Mouse (Mus musculus) left cerebral cortex, postnatal 36 days (tissue): ENCODE measurements at regions not wholly inside any gene's neighbourhood (a gene's known extent, or its start where the extent isn't known, plus 50 kb on each side); places are given as distances from the start of the nearest gene placed in this dataset.

Experiments used
- DNase-seq, 2 experiments: peaks; one replicate each; pipeline ENCODE4 v3.0.0; 2021 to 2022; ENCODE audit warnings: low spot score in 2 of 2, mixed read lengths in 1 of 2
- intact Hi-C: fragments of 180-260 bp; cut with DNase I; formaldehyde crosslinking; loops from one replicate; pipeline ENCODE4 v1.15.1; 2025

- intact Hi-C loops, result no loop called here
- DNase-seq, result no peak
Observed at GRCm38 (mm10) chr10:44846765-44847164, 220.2 kb upstream of the Prep start.

DNA sequence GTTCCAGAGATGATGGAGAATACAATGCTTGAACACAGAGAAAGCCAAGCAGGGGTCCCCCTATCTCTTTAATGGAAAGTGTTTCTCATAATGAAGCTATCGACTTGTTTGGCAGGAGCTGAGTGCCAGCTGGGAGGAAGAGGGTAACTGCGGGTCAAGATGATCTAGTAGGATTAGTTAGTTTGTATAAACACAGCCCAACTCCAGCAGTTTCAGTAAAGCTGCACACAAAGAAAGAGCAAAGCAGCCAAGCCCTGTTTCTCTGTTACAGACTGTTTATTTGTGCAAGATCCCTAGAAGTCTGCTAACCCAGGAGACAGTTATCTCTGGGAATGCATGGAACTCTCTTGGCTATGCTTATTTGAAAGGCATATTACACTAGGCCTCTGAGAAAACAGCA is 220.9 kb upstream of the Prep start:
- no peak for DNase-seq
- intact Hi-C loops, result no loop called here

- DNase-seq, result no peak
- intact Hi-C loops, result no loop called here
Observed at GRCm38 (mm10) chr10:44840449-44840848, 226.6 kb upstream of the Prep start.

DNA sequence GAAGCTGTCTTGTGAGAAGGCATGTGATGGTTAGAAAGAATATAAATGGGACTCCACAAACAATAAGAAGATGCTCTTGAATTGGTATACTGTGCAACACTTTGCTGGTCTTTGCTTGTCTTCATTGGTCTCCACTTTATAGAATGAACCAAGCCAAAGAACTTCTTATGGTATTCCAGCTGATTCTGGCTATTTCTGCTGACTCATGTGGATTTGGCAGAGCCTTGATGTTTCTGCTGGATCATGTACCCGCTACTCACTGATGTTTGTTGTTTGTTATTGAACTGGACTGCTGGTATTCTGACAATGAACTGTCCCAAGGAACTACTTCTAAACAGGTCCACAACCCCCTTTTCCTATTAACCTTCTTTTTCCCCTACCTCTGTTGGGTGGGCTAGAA is 234.5 kb upstream of the Prep start:
- intact Hi-C loops, result no loop called here
- no peak for DNase-seq

DNA sequence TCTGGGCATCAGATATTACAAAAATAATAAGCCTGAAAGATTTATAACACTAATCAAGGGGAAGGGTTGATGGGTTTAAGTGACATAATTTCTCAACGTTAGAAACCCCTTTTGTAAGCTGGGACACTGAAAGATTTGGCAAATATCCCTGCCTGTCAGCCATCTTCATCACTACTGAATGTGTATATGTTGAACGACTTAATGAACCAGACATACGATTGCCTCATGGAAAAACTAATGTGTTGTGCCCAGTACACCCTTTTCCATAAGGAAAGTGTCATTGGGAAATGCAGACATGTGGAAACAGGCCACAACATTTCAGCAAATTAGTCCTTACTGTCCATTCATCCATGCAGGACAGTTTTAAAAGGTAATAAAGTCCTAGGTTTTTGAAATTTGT is 240.7 kb upstream of the Prep start:
- intact Hi-C loops, result no loop called here
- no peak for DNase-seq

GRCm38 (mm10) chr10:44821666-44822065 is 245.3 kb upstream of the Prep start:
- DNase-seq, result no peak
- intact Hi-C loops, result no loop called here

DNA sequence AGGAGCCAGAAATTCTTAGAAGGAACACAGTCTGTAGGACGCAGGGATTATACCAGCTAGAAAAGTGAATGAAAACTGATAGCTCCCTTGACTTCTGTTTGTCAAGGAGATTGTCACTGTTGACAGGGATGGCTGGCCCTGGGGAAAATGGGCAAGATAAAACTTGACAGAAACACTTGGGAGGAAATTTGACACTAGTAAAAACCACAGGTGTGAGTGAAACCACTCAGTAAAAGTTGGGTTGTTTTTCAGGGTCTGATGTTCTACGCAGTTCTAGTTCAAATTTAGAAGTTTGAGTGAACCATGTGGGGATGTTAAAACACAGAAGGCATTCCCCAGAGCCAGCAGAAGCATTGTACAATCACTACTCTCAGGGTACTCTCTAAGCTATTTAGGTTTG is 246.6 kb upstream of the Prep start:
- DNase-seq, result no peak
- intact Hi-C loops, result no loop called here

DNA sequence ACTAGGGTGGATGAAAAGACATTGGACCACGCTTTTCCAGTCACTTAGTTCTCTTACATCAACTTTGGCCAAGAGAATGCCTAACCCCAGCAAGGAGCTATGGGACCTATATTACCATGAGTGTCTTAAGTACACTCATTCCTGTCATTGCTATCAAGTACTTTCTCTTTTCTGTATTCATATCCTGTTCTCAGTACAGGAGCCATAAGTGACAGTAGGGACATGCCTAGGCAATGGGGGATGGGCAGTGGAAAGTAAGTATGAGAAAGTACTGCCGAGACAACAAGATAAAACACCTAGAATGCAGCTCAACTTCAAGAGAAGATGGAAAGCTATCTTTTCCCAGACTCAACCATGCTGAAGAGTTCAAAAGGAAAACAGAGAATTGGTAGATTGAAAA is 247.6 kb upstream of the Prep start:
- intact Hi-C loops, result no loop called here
- no peak for DNase-seq

GRCm38 (mm10) chr10:44818615-44819014 is 248.4 kb upstream of the Prep start:
- intact Hi-C loops, result no loop called here
- DNase-seq, result no peak

DNA sequence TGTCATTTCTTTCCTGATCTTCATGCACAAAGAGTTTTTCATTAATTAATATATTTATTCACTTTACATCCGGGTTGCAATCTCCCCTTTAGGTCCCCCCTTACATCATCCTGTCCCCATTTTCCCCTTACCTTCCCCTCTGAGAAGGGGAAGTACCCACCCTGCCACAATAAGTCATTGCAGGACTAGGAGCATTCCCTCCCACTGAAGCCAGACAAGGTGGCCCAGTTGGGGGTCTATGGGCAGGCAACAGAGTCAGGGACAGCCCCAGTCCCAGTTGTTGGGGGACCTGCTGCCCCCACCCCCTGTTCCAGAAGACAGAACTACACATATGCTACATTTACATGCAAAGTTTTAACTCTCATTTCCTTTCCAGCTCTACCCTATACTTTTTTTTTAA is 267.9 kb upstream of the Prdm1 start:
- intact Hi-C loops, result no loop called here

DNA sequence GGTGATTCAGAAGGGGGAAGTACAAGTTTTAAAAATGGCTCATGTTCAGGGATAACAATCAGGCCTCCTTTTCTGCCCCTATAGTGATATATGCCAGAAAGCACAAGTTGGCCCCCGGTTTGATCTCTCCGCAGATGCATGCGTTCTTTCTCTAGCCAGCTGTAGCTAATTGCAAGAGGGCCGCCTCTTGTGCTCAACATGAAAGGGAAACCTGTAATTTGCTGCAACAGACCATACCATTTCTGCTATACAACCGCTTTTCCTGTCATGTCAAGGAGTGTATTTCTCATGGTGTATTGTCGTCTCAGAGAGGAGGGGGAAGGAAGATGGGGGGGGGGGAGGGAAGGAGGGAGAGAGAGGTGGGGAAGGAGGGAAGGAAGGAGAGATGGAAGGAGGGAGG is 257.1 kb upstream of the Prdm1 start:
- intact Hi-C loops, result no loop called here
- DNase-seq, result no peak

More for the DNA sequence above, 267.9 kb upstream of the Prdm1 start:
- no peak for DNase-seq

DNA sequence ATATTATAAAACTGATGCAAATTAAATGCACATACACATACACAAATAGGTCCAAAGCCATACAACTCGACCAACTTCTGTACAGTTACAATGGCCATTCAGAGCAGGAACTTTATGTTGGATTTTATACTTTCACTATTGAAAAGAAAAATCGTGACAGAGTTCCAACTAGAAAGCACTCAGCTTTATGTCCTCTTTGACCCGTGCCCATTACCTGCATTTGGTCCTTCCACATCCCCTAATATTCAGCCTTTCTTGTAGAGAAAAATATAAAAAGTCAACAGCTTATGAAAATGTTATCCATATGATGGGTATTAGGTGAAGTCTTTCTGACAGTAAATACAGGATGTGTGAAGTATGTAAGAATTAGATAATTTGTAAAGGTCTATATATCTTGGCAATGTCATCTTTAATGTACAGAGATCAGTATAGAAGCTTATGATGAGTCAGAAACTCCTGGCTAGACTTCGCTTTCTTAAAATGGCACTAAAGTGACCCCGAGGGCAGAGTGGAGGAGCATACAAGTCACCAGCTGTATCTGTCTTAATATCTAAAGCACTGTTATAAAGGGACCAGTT is 252.2 kb upstream of the Prdm1 start:
- intact Hi-C loops, result no loop called here

DNA sequence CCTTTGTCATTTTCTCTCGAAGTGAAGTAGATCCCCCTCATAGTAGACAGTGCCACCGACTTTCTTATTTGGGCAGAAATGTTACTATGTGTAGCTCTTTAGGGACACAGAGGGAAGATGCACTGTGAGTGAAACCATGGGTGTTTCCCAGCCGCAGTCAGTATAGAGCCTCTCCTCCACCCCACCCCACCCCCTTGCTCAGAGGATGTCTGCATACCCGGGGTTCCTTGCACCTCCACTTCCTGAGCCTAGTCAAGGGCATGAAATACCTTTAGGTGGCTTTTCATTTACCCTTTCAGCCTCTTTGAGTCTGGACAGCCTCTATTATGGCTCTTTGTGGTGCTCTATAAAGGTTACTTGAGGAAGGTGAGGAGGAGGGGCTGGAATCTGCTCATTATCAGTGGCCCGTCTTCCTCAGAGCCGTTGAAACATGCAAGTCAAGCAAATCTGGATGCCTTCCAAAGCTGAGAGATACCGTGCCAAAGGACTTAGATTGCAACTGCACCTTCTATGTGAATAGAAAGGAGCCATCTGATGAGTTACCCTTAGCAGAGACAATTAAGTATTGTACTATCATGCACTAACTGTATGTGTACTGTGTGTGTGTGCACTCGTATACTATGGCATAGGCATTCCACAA is 251.4 kb upstream of the Prdm1 start:
- intact Hi-C loops, result no loop called here
- DNase-seq, result no peak

More for the DNA sequence above, 252.2 kb upstream of the Prdm1 start:
- no peak for DNase-seq

- intact Hi-C loops, result no loop called here
Observed at GRCm38 (mm10) chr10:44777214-44777613, 248.9 kb upstream of the Prdm1 start.

GRCm38 (mm10) chr10:44776175-44776574 is 247.9 kb upstream of the Prdm1 start:
- DNase-seq, result no peak
- intact Hi-C loops, result no loop called here

More at GRCm38 (mm10) chr10:44777214-44777613, 248.9 kb upstream of the Prdm1 start:
- DNase-seq, result no peak

DNA sequence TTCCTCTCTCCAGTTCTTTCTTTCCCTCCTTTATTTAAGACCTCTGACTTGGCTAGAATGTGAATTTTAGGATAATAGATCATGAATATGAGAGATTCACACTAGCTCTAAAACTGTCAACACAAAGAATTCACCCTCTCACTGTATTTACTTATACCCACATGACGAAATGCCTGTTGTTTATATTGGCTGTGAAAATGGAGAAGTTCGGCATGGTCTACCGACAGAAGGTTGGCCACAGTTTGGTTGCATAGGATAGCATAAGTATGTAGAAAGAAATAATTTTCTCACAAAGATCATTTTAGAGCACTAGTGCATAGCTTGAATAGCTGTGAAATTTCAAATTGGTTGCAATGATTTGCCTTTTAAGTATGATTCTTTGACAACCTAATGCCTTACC is 237.2 kb upstream of the Prdm1 start:
- no peak for DNase-seq
- intact Hi-C loops, result no loop called here

DNA sequence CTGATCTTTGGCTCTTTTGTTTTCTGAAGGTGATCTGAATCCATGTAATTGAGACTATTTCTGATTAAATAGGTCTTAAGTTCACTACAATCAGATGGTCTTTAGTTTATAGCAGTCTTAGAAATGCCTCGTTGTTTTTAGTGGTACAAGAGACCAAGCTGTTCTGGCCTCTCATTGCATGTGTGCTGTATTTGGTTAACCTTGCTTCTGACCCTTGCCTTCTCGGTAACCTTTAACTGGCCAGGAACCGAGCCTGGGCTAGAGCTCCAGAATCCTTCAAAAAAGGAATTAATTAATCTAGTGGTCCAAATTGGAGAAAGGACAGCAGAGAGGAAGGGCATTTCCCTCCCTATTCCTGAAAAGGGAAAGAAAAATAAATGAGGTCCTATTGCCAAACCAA is 234.8 kb upstream of the Prdm1 start:
- no peak for DNase-seq
- intact Hi-C loops, result no loop called here

DNA sequence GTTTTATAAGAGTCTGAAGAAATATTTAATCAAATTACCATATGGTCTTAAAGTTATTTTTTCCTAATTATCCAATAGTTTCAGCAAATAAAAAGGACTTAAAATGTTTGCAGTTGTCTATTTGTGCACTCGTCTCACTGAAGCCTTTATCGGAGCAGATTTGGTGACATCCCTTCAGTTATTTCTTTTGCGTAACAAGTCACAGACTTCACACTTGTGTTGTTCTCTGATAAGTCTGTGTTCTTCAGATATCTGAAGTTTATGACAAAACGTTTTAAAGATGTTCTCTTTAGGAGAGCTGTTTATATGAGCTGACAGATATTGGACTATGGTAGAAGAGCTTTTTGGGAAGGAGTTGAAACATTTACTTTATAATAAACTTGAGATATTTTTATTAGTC is 233.8 kb upstream of the Prdm1 start:
- intact Hi-C loops, result no loop called here
- DNase-seq, result no peak

DNA sequence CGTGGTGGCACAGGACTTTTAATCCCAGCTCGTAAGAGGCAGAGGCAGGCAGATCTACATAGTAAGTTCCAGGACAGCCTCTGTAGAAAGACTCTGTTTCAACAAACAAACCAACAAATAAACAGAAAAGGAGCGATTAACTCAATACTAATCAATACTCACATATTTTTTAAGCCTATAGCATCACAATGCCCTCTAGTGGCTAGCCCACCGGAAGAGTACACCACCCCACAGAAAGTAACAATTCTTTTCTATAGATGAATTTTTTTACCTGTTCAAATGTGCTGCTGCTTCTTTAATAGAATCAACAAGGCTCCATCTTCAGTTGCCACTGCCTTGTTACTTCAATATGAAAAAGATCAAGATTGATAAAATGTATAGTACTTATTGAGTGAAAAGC is 233.0 kb upstream of the Prdm1 start:
- DNase-seq, result no peak
- intact Hi-C loops, result no loop called here

DNA sequence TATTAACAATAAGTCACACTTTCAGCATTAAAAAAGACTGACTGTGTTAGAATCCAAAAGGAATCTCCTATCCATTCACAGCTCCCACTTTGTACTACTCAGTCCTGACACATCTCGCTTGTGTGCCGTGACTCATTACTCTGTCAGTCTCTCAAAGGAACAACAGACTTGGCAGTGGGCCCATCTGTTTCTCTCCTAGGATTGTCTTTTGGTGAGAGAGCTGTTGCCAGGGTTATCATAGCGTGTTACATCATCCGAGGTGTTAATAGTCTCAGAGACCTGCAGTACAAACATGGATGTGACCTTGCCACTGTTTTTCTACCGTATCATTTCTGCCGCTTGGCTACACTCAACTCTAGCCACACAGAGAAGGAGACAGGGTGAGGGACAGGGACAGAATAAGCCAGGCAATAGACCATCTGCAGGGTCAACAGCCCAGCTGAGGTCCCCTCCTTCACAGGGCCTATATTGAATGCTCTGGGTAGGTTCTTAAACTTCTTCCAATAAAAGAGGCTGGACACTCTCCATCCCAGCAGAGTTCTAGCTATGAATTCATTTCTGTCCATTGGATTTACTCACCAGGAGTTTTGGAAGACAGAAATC is 227.2 kb upstream of the Prdm1 start:
- intact Hi-C loops, result no loop called here
- DNase-seq, result peak; percentile 12 to 16

- intact Hi-C loops, result no loop called here
Observed at GRCm38 (mm10) chr10:44754930-44755329, 226.6 kb upstream of the Prdm1 start.

More at GRCm38 (mm10) chr10:44754930-44755329, 226.6 kb upstream of the Prdm1 start:
- no peak for DNase-seq
